Mouse (Mus musculus): ENCODE data around the gene Bbx. TPM values are rescaled to one million over a fixed set of nuclear protein-coding genes. Genes with fewer than 3 reads are reported as not detected.

Gene Bbx
- polyA plus RNA-seq, 1 experiment = 10.4 TPM

DNA sequence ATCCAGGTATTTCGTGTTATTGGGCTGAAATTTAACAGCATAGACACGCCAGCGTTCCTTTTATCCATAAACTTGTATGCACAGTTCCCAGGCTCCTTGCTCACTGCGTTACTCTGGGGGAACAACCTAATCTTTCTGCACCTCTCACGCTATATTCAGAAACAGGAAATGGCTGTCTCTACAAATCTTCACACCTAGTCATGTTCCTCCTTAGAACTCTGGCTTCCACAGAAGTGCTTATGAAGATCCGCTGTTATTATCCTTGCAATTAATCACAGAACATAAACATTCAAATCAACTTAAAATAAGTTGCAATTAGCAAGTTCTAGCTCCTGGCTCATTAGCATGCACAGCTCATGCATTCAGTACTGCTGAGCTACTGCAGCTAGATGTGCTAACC lies 127.0 kb downstream of the Bbx start:
- no peak overlapping the region for H3K4me3 ChIP-seq (ENCODE audit: insufficient read depth, low read length)
- TF ChIP-seq POLR2A (IDR thresholded peaks at IDR 0.05; ENCODE audit: extremely low read depth, insufficient read depth, low read length) (no peak), CTCF (IDR thresholded peaks at IDR 0.05; ENCODE audit: extremely low read depth, insufficient read depth, low read length) (no peak)
- H3K27ac ChIP-seq (ENCODE audit: insufficient read depth, low read length) = no peak overlapping the region
- H3K4me1 ChIP-seq (ENCODE audit: control insufficient read depth, insufficient read depth, low read length) = peaks cover 3% of the 10 kb centered on the region; the same call in 1 of the 2 replicates

DNA sequence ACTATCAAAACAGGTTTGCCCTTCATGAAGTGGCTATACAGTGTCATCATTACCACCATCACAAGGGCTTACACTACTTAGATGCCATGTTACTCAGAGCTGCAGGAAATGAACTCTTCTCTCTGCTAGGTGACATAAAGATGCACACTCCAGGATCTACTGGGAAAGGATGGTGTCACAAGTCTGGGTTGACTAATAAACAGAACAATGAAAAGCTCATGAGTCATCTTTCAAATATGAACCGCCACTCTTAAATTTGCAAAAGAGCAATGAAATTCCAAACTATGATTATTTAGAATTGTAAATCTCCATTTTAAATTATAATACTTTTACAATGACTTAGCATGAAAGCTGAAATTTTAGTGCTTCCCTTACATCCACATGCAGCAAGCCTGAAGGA lies 129.6 kb downstream of the Bbx start:
- Histone ChIP-seq H3K4me1 (ENCODE audit: control insufficient read depth, insufficient read depth, low read length) (no peaks in the 10 kb centered on the region), H3K4me3 (ENCODE audit: insufficient read depth, low read length) (no peak overlapping the region), H3K27ac (ENCODE audit: insufficient read depth, low read length) (no peak overlapping the region)
- no peak for TF ChIP-seq POLR2A (IDR thresholded peaks at IDR 0.05; ENCODE audit: extremely low read depth, insufficient read depth, low read length)

DNA sequence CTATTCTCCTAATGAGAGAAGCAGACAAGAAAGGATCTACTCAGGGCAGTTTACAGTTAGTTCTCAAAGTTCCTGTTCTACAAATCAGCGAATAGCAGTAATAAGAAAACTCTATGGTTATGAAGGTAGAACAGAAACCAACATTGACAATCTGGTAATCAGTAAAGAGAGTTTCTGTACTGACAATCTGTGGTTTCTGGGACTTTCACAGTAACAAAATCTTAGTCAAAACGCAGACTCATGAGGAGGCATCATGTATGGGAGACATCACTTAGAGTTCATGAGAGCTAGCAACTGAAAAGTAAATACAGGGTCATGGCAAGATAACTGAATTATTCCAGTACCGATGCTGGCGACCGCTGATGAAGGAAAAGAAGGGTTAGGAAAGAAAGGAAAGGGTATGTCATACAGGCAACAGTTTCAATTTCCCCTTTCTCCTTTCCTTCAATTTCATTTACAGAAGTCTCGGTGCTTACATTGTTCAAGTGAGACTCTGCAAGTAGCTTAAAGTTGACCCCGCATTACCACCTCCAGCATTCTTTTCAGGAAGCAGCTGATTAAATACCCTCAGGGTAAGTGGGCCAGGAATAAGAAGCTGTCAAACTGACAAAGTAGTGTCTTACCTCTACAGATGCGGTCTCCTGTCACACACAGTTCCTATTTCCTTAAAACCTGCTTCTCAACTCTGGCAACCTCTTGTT lies 133.3 kb downstream of the Bbx start:
- TF ChIP-seq CTCF (IDR thresholded peaks at IDR 0.05; ENCODE audit: extremely low read depth, insufficient read depth, low read length) = no peak
- no peak for TF ChIP-seq POLR2A (IDR thresholded peaks at IDR 0.05; ENCODE audit: extremely low read depth, insufficient read depth, low read length)
- Histone ChIP-seq H3K4me3 (ENCODE audit: insufficient read depth, low read length) (no peak overlapping the region), H3K4me1 (ENCODE audit: control insufficient read depth, insufficient read depth, low read length) (no peaks in the 10 kb centered on the region), H3K27ac (ENCODE audit: insufficient read depth, low read length) (no peak overlapping the region)

DNA sequence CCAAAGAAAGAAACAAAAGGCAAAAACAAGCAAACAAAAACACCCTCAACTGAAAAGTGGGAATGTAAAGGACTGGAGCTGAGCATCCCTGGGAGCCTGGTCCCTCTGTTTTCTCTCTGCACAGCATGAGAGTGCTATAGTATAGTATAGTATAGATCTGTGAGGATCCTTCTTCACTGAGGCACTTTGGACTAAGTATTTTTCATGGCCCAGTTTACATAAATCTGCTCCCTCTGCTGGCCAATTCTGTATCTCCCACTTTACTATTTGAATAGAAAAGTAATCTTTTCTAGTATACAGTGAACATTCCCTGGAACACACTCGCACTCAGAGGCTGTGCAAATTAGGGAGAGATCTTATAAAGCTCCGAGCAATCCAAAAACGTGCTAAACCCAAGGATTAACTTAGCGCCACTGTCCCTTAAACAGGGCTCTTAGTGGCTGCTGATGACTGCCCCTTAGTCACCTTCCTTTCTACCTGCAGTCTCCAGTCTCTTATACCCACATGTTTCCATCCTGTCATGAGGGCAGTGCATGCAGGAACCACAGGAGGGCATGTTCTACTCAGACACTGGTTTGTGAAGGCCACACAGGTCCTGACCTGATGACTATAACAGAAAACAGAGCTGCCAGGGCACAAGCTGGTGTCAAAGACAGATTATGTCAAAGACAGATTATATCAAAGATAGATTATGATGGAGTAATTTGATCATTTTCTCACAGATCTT lies 138.5 kb downstream of the Bbx start:
- no peak for TF ChIP-seq POLR2A (IDR thresholded peaks at IDR 0.05; ENCODE audit: extremely low read depth, insufficient read depth, low read length)
- no peak for TF ChIP-seq CTCF (IDR thresholded peaks at IDR 0.05; ENCODE audit: extremely low read depth, insufficient read depth, low read length)
- Histone ChIP-seq H3K27ac (ENCODE audit: insufficient read depth, low read length) (no peak overlapping the region), H3K4me1 (ENCODE audit: control insufficient read depth, insufficient read depth, low read length) (no peaks in the 10 kb centered on the region), H3K4me3 (ENCODE audit: insufficient read depth, low read length) (no peak overlapping the region)

DNA sequence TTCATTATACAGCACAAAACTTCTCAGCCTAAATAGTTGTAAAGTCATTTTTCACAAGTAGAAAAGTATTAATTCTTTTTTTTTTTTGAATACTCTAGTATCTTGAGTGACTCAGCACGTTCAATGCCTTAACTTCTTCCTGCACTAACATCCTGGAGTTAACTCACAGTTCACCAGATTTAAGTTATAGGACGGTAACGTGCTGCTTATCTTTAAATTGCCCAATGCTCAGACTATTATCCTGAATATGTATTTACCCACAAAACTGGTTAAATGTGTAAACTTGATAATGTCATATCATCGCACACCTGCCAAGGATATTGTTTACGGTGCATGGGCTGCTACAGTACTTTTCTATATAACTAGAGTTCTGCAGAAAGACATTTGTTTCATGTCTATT lies 139.4 kb downstream of the Bbx start:
- H3K27ac ChIP-seq (ENCODE audit: insufficient read depth, low read length) = no peak overlapping the region
- no peaks in the 10 kb centered on the region for H3K4me1 ChIP-seq (ENCODE audit: control insufficient read depth, insufficient read depth, low read length)
- no peak for TF ChIP-seq POLR2A (IDR thresholded peaks at IDR 0.05; ENCODE audit: extremely low read depth, insufficient read depth, low read length)
- TF ChIP-seq CTCF (IDR thresholded peaks at IDR 0.05; ENCODE audit: extremely low read depth, insufficient read depth, low read length) = no peak
- no peak overlapping the region for H3K4me3 ChIP-seq (ENCODE audit: insufficient read depth, low read length)

DNA sequence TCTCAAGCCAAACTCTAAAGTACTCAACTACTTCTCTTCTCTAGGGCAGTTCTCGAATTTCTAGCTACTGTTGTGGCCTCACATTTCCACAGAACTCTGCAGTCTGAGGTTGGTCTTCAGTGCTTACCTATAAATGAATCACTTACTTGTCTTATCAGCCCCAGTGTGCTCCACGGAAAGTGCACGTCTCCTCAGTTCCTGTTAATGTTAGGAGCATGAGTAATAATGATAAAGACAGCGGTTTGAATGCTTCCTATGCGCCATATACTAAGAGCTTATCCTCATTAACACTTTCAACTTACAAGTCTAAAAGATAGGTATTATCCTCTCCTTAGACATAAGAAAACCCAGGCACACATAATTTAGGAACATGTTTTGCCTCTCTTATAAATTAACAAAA lies 142.4 kb downstream of the Bbx start:
- TF ChIP-seq POLR2A (IDR thresholded peaks at IDR 0.05; ENCODE audit: extremely low read depth, insufficient read depth, low read length) (no peak), CTCF (IDR thresholded peaks at IDR 0.05; ENCODE audit: extremely low read depth, insufficient read depth, low read length) (no peak)
- Histone ChIP-seq H3K4me3 (ENCODE audit: insufficient read depth, low read length) (no peak overlapping the region), H3K27ac (ENCODE audit: insufficient read depth, low read length) (no peak overlapping the region), H3K4me1 (ENCODE audit: control insufficient read depth, insufficient read depth, low read length) (no peaks in the 10 kb centered on the region)

DNA sequence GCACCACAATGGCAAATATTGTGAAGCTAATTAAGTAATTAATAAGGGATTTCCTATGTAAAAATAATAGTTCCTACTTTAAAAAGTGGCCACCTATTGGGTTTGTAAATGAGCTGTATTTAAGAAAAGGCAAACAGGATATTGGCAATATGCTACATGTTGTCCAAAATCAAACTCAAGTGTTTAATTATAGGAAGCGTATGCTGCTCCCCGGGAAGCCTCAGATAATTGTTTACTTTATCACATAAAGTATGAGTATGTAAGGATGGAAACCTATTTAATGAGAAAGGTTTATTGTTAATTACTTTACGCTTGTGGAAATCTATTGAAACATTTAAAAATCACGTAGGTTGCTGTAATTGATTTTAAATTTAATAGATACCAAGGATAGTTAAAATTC lies 159.4 kb downstream of the Bbx start:
- Histone ChIP-seq H3K27ac (ENCODE audit: insufficient read depth, low read length) (no peak overlapping the region), H3K4me3 (ENCODE audit: insufficient read depth, low read length) (no peak overlapping the region), H3K4me1 (ENCODE audit: control insufficient read depth, insufficient read depth, low read length) (no peaks in the 10 kb centered on the region)
- no peak for TF ChIP-seq CTCF (IDR thresholded peaks at IDR 0.05; ENCODE audit: extremely low read depth, insufficient read depth, low read length)
- no peak for TF ChIP-seq POLR2A (IDR thresholded peaks at IDR 0.05; ENCODE audit: extremely low read depth, insufficient read depth, low read length)

DNA sequence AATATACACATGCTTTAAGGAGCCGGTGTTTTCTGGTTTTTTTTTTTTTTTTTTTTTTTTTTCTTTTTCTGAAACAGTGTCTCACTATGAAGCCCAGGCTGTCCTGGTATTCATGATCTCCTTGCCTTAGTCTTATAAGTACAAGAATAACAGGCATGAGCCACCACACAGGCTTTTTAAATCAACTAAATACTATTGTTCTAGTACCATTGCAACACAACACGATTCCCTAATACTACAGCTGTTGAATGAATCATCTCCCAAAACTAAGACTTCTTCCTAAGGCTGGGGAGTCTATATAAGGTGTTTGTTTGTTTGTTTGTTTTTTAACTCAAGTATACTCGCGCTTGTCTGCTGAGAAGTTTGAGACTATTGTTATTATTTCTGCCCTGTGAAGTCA lies 169.5 kb downstream of the Bbx start:
- no peak overlapping the region for H3K4me3 ChIP-seq (ENCODE audit: insufficient read depth, low read length)

DNA sequence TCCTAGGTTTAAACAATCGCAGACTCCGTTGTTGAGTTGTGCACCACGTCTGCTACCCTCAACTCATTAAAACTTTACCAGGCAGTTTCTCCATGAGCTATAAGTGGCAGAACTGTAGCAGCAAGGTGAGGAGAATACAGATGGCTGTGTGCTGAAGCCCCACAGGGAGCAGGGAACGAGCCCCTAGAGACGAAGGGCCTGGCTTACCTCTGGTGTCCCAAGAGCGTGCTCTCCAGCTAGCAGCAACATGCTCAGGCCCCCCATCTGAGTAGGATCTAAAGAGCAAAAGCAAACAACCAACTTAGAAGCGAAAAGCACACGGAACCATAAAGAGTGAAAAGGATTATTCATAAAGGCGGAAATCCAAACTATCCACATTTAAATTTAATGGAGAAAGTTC lies 170.0 kb downstream of the Bbx start:
- Histone ChIP-seq H3K4me1 (ENCODE audit: control insufficient read depth, insufficient read depth, low read length) (no peaks in the 10 kb centered on the region), H3K4me3 (ENCODE audit: insufficient read depth, low read length) (no peak overlapping the region), H3K27ac (ENCODE audit: insufficient read depth, low read length) (no peak overlapping the region)
- TF ChIP-seq CTCF (IDR thresholded peaks at IDR 0.05; ENCODE audit: extremely low read depth, insufficient read depth, low read length) (no peak), POLR2A (IDR thresholded peaks at IDR 0.05; ENCODE audit: extremely low read depth, insufficient read depth, low read length) (no peak)

More for the DNA sequence above, 169.5 kb downstream of the Bbx start:
- TF ChIP-seq CTCF (IDR thresholded peaks at IDR 0.05; ENCODE audit: extremely low read depth, insufficient read depth, low read length) (no peak), POLR2A (IDR thresholded peaks at IDR 0.05; ENCODE audit: extremely low read depth, insufficient read depth, low read length) (no peak)
- Histone ChIP-seq H3K27ac (ENCODE audit: insufficient read depth, low read length) (no peak overlapping the region), H3K4me1 (ENCODE audit: control insufficient read depth, insufficient read depth, low read length) (no peaks in the 10 kb centered on the region)

DNA sequence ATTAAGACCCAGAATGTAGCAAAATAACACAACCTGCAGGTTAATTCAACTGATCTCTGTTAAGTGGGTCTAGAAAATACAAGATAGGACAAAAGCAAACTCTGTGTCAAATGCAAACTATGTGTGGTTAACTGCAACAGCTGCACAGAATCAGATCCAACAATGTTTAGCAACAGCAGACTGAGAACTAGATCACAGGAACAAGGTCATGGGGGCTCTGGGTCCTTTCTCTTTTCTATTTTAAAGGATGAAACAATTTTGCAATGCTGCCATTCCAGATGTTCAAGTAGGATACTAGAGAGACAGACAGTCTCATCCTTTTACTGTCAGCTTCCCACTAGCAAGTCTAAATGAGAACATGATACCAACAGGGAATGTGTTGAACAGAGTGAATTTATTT lies 170.4 kb downstream of the Bbx start:
- Histone ChIP-seq H3K4me3 (ENCODE audit: insufficient read depth, low read length) (no peak overlapping the region), H3K27ac (ENCODE audit: insufficient read depth, low read length) (no peak overlapping the region), H3K4me1 (ENCODE audit: control insufficient read depth, insufficient read depth, low read length) (no peaks in the 10 kb centered on the region)
- TF ChIP-seq CTCF (IDR thresholded peaks at IDR 0.05; ENCODE audit: extremely low read depth, insufficient read depth, low read length) = no peak
